Comparison of ENCODE assay signal across 31 mouse cellular contexts in the genomic region with DNA sequence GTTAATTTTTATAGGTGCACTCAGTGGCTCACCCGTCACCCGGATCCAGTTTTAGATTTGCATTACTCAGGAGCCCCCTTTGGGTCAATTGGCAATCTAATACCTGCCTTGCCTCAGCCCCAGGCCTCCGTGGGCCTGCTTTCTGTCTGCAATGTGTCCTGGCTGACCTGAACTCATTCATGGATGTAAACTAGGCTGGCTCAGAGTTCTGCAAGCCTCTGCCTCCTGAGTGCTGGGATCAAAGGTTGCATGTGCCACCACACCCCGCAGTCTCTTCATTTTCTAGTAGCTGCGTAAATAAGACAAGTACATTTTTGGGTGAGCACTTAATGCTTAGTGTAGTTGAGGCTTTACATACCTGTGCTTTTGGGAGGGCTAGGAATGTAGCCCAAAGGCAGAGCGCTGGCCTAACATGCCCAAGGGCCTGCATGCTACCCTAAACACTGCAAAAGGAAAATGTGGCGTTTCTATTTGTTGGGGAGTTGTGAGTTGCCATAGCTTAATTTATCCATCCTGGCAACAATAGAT. TPM values are rescaled to one million over a fixed set of nuclear protein-coding genes. Genes with fewer than 3 reads are reported as not detected.
DNase-seq lines count a peak whose midpoint lies in the region; ATAC-seq and TF ChIP-seq lines count a peak whose summit lies in the region.
"Had no signal": no experiment of that assay in that cellular context is flagged by ENCODE, and none has a peak within 500 bp of the region (broad histone marks: within the 10 kb centered on the region; RNA-seq: fewer than 3 reads in every experiment).

No protein-coding gene starts in this region.

- no peak for TF ChIP-seq POLR2A in small intestine, adult 2 months (IDR thresholded peaks at IDR 0.05; ENCODE audit: low read depth, low read length)

- no peak for ATAC-seq in kidney, embryonic 16.5 days (ENCODE audit: low FRiP score, low TSS enrichment)
- peak; percentile 31 for ATAC-seq in lung, embryonic 16.5 days (ENCODE audit: low read depth)
- peak; percentile 27 for ATAC-seq in intestine, embryonic 16.5 days
- ATAC-seq: forebrain, embryonic 15.5 days; hindbrain, postnatal 0 days; midbrain, embryonic 15.5 days; Patski had no signal

- no peaks in the 10 kb centered on the region for H3K36me3 ChIP-seq in kidney, embryonic 16.5 days (ENCODE audit: insufficient read depth, low read length)
- H3K36me3 ChIP-seq in lung, embryonic 16.5 days (ENCODE audit: control insufficient read depth, insufficient read depth, low read length): no peaks in the 10 kb centered on the region
- no peaks in the 10 kb centered on the region for H3K36me3 ChIP-seq in intestine, embryonic 16.5 days (ENCODE audit: control insufficient read depth, insufficient read depth, low read length)
- peaks cover 6% of the 10 kb centered on the region; the same call in 1 of the 2 replicates for H3K36me3 ChIP-seq in small intestine, adult 2 months (ENCODE audit: control insufficient read depth, insufficient read depth, low read length)
- H3K36me3 ChIP-seq: embryonic facial prominence, embryonic 12.5 days; forebrain, embryonic 10.5 days; forebrain, embryonic 15.5 days; G1E; hindbrain, embryonic 12.5 days; limb, embryonic 15.5 days; liver, embryonic 15.5 days; midbrain, embryonic 10.5 days; midbrain, embryonic 15.5 days had no signal

- WGBS in kidney, embryonic 16.5 days: 78% methylated on average over 7 of the region's 7 CpGs
- 62% methylated on average over 7 of the region's 7 CpGs for WGBS in lung, embryonic 16.5 days
- 73% methylated on average over 7 of the region's 7 CpGs for WGBS in intestine, embryonic 16.5 days
- WGBS in small intestine, adult 2 months: 45% methylated on average over 7 of the region's 7 CpGs

- no peak overlapping the region for H3K27ac ChIP-seq in kidney, embryonic 16.5 days (ENCODE audit: low read length)
- H3K27ac ChIP-seq in lung, embryonic 16.5 days (ENCODE audit: low read length): peak overlapping the region; percentile 58
- no peak overlapping the region for H3K27ac ChIP-seq in intestine, embryonic 16.5 days (ENCODE audit: low read length)
- H3K27ac ChIP-seq in small intestine, adult 2 months (ENCODE audit: insufficient read depth, low read depth, low read length): 0 out of 2 replicates have a peak overlapping the region, but pooled peaks have one; percentile 17
- H3K27ac ChIP-seq: embryonic facial prominence, embryonic 12.5 days; forebrain, embryonic 10.5 days; forebrain, embryonic 15.5 days; hindbrain, embryonic 12.5 days; hindbrain, postnatal 0 days; kidney, postnatal 0 days; limb, embryonic 15.5 days; liver, embryonic 15.5 days; midbrain, embryonic 10.5 days; midbrain, embryonic 15.5 days had no signal

- peak; percentile 67 to 70 for DNase-seq in kidney, adult 8-10 months
- DNase-seq in lung, adult 18-20 months: no peak
- no peak for DNase-seq in right cerebral cortex, postnatal 10 days (ENCODE audit: low spot score in 2 of 2)
- DNase-seq: adrenal gland, postnatal 10 days; B cell, adult 2 months; cerebellum, adult 11 months; cerebellum, adult 9-10 months; cerebellum, postnatal 36 days; gastrocnemius, postnatal 25 days; heart, adult 11 months; heart, postnatal 36 days; left cerebral cortex, postnatal 4 days; lung, postnatal 14 days; thymus, postnatal 4 days had no signal

- no peak overlapping the region for H3K4me2 ChIP-seq in kidney, embryonic 16.5 days (replicated peaks; ENCODE audit: low read depth, low read length)
- H3K4me2 ChIP-seq in lung, embryonic 16.5 days (ENCODE audit: low read depth, low read length): no peak overlapping the region
- 0 out of 2 replicates have a peak overlapping the region, but pooled peaks have one; percentile 16 for H3K4me2 ChIP-seq in intestine, embryonic 16.5 days (ENCODE audit: low read depth, low read length)
- H3K4me2 ChIP-seq: embryonic facial prominence, embryonic 12.5 days; forebrain, embryonic 15.5 days; heart, embryonic 11.5 days; hindbrain, embryonic 12.5 days; limb, embryonic 15.5 days; liver, embryonic 15.5 days; midbrain, embryonic 15.5 days had no signal

- no peaks in the 10 kb centered on the region for H3K9me3 ChIP-seq in kidney, embryonic 16.5 days (ENCODE audit: low read length)
- H3K9me3 ChIP-seq in lung, embryonic 16.5 days (ENCODE audit: control insufficient read depth, low read length): no peaks in the 10 kb centered on the region
- H3K9me3 ChIP-seq in intestine, embryonic 16.5 days (ENCODE audit: control insufficient read depth, low read length): no peaks in the 10 kb centered on the region
- H3K9me3 ChIP-seq: embryonic facial prominence, embryonic 12.5 days; forebrain, embryonic 10.5 days; forebrain, embryonic 15.5 days; G1E; hindbrain, embryonic 12.5 days; limb, embryonic 15.5 days; liver, embryonic 15.5 days; midbrain, embryonic 10.5 days; midbrain, embryonic 15.5 days had no signal

- TF ChIP-seq CTCF in small intestine, adult 2 months (IDR thresholded peaks at IDR 0.05; ENCODE audit: extremely low read depth, insufficient read length, insufficient replicate concordance, low read depth, low read length): no peak

- H3K4me3 ChIP-seq in kidney, embryonic 16.5 days (ENCODE audit: low read length): no peak overlapping the region
- H3K4me3 ChIP-seq in lung, embryonic 16.5 days (ENCODE audit: low read length): no peak overlapping the region
- no peak overlapping the region for H3K4me3 ChIP-seq in intestine, embryonic 16.5 days (ENCODE audit: low read length)
- H3K4me3 ChIP-seq in small intestine, adult 2 months (ENCODE audit: low read depth, low read length): no peak overlapping the region
- H3K4me3 ChIP-seq: embryonic facial prominence, embryonic 12.5 days; forebrain, embryonic 10.5 days; forebrain, embryonic 15.5 days; hindbrain, embryonic 12.5 days; limb, embryonic 15.5 days; liver, embryonic 15.5 days; midbrain, embryonic 10.5 days; midbrain, embryonic 15.5 days had no signal

- no peaks in the 10 kb centered on the region for H3K27me3 ChIP-seq in kidney, embryonic 16.5 days (ENCODE audit: insufficient read depth, low read length)
- H3K27me3 ChIP-seq in lung, embryonic 16.5 days (ENCODE audit: control insufficient read depth, insufficient read depth, low read depth, low read length): no peaks in the 10 kb centered on the region
- no peaks in the 10 kb centered on the region for H3K27me3 ChIP-seq in intestine, embryonic 16.5 days (replicated peaks; ENCODE audit: control insufficient read depth, insufficient read depth, low read length)
- H3K27me3 ChIP-seq in small intestine, adult 2 months (ENCODE audit: control insufficient read depth, insufficient read depth, low read length): no peaks in the 10 kb centered on the region
- H3K27me3 ChIP-seq: embryonic facial prominence, embryonic 12.5 days; forebrain, embryonic 15.5 days; limb, embryonic 15.5 days; liver, embryonic 15.5 days; midbrain, embryonic 15.5 days; Patski had no signal

- peaks cover 15% of the 10 kb centered on the region for H3K4me1 ChIP-seq in kidney, embryonic 16.5 days (ENCODE audit: insufficient read depth, low read length)
- peaks cover 33% of the 10 kb centered on the region for H3K4me1 ChIP-seq in lung, embryonic 16.5 days (replicated peaks; ENCODE audit: control insufficient read depth, insufficient read depth, low read length)
- H3K4me1 ChIP-seq in intestine, embryonic 16.5 days (ENCODE audit: control insufficient read depth, insufficient read depth, low read length): peaks cover 42% of the 10 kb centered on the region
- H3K4me1 ChIP-seq in small intestine, adult 2 months (ENCODE audit: control insufficient read depth, insufficient read depth, insufficient read length, low read length): peaks cover 40% of the 10 kb centered on the region; the same call in 1 of the 2 replicates
- H3K4me1 ChIP-seq: embryonic facial prominence, embryonic 12.5 days; forebrain, embryonic 15.5 days; midbrain, embryonic 15.5 days had no signal

- H3K9ac ChIP-seq in kidney, embryonic 16.5 days (replicated peaks; ENCODE audit: low read length): no peak overlapping the region
- no peak overlapping the region for H3K9ac ChIP-seq in lung, embryonic 16.5 days (ENCODE audit: low read length)
- no peak overlapping the region for H3K9ac ChIP-seq in intestine, embryonic 16.5 days (ENCODE audit: low read depth, low read length)
- H3K9ac ChIP-seq: embryonic facial prominence, embryonic 12.5 days; forebrain, embryonic 15.5 days; hindbrain, embryonic 12.5 days; limb, embryonic 15.5 days; liver, embryonic 15.5 days; midbrain, embryonic 15.5 days had no signal

RNA-seq across cellular contexts. Expression of a gene that starts 35.7 kb away (rescaled TPM):
- polyA plus RNA-seq in kidney, embryonic 16.5 days (2015; fragmentation: Nextera tagmentation; extraction: Ambion mirVana): 104 and 108 TPM in 2 replicates
- 157 and 162 TPM in 2 replicates for polyA plus RNA-seq in lung, embryonic 16.5 days (2015; fragmentation: Nextera tagmentation; extraction: Ambion mirVana)
- 170 and 181 TPM in 2 replicates for polyA plus RNA-seq in intestine, embryonic 16.5 days (2015; fragmentation: Nextera tagmentation; extraction: Ambion mirVana)
- 88.3 and 234 TPM in 2 replicates for polyA plus RNA-seq in small intestine, adult 2 months (2012; rRNA removed)
- polyA plus RNA-seq: G1E had no signal

RNA-seq across cellular contexts. Expression of a gene that starts 44.0 kb away (rescaled TPM):
- polyA plus RNA-seq in kidney, embryonic 16.5 days (2015; fragmentation: Nextera tagmentation; extraction: Ambion mirVana): 13.3 and 14.7 TPM in 2 replicates
- 10.2 and 10.5 TPM in 2 replicates for polyA plus RNA-seq in lung, embryonic 16.5 days (2015; fragmentation: Nextera tagmentation; extraction: Ambion mirVana)
- polyA plus RNA-seq in intestine, embryonic 16.5 days (2015; fragmentation: Nextera tagmentation; extraction: Ambion mirVana): 7.2 and 7.4 TPM in 2 replicates
- 1.2 and 2.1 TPM in 2 replicates for polyA plus RNA-seq in small intestine, adult 2 months (2012; rRNA removed)

Comparison
In these comparisons a context has a peak if more than half of its experiments do, and no peak if none do; other contexts are left out.
1. DNase-seq: peak in kidney, adult 8-10 months (2 of 2); none in lung, adult 18-20 months (0 of 2) and right cerebral cortex, postnatal 10 days (0 of 2).
2. H3K27ac ChIP-seq: peak in lung, embryonic 16.5 days (single experiment) and small intestine, adult 2 months (single experiment); none in kidney, embryonic 16.5 days (single experiment) and intestine, embryonic 16.5 days (single experiment).